Mouse (Mus musculus) MEL (cell line): ENCODE results near the gene Tmem106c.

Experiments
- GABPA ChIP-seq: IDR thresholded peaks from 2 replicates; pipeline ENCODE4 v1.6.1; 2012; ENCODE audit warnings: low read depth, mild to moderate bottlenecking, inconsistent platforms, low read length, improper control_type of control experiment, moderate library complexity
- GATA1 ChIP-seq: IDR thresholded peaks from 2 replicates; pipeline ENCODE4 v1.6.1; 2011; ENCODE audit warnings: low read depth, low read length, improper control_type of control experiment
- HCFC1 ChIP-seq: IDR thresholded peaks from 2 replicates; pipeline ENCODE4 v1.6.1; 2012; ENCODE audit warnings: low read depth, mild to moderate bottlenecking, inconsistent platforms, low read length, improper control_type of control experiment, moderate library complexity
- MAX ChIP-seq: IDR thresholded peaks from 2 replicates; pipeline ENCODE4 v1.6.1; 2011; ENCODE audit warnings: low read length, improper control_type of control experiment
- TAL1 ChIP-seq: IDR thresholded peaks from 2 replicates; pipeline ENCODE4 v1.6.1; 2012; ENCODE audit warnings: mild to moderate bottlenecking, inconsistent platforms, low read length, moderate library complexity, mixed read lengths
- USF1 ChIP-seq: IDR thresholded peaks from 2 replicates; pipeline ENCODE4 v1.6.1; 2014; ENCODE audit warnings: low read depth, mild to moderate bottlenecking, inconsistent platforms, low read length, improper control_type of control experiment, moderate library complexity

DNA sequence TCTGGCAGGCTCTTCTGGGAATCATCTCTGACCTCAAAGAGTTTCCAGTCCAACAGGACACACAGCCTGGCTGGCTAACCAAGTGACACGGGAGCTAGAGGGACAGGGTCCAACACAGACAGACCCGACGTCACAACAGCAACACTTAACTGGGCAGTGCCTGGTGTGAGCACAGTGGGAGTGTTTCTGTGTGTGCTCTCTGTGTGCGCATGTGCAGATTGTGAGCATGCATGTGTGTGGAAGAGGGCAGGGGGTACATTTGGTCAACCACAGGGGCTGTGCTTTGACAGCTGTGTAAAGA lies 11.2 kb upstream of the Tmem106c start:
- TF ChIP-seq GABPA, result no peak
- TF ChIP-seq GATA1, result no peak
- no peak; the same call in none of the 2 replicates for TF ChIP-seq MAX
- no peak for TF ChIP-seq TAL1
- no peak for TF ChIP-seq USF1
- TF ChIP-seq HCFC1, result 0 out of 2 replicates have a peak, but pooled peaks have one; percentile 40
